Mouse (Mus musculus): ENCODE results near the gene Trim67. TPM values are rescaled to one million over a fixed set of nuclear protein-coding genes. Genes with fewer than 3 reads are reported as not detected.

Gene Trim67
- polyA plus RNA-seq, 1 experiment from 2014 or later: 28.3 TPM

Other genes with a start within 250 kb of the Trim67 start
- 1.8 and 1.9 TPM in 2 replicates for gene Agt, start 223.4 kb upstream of the Trim67 start, polyA plus RNA-seq (2015; fragmentation: Nextera tagmentation; extraction: Ambion mirVana)
- 0.17 and 0.45 TPM in 2 replicates for gene Capn9, start 217.0 kb upstream of the Trim67 start, polyA plus RNA-seq (2015; fragmentation: Nextera tagmentation; extraction: Ambion mirVana)
- gene 2310022B05Rik, start 129.7 kb upstream of the Trim67 start, polyA plus RNA-seq (2015; fragmentation: Nextera tagmentation; extraction: Ambion mirVana): 15.4 and 16.1 TPM in 2 replicates
- 57.5 and 62.9 TPM in 2 replicates for gene Ttc13, start 71.1 kb upstream of the Trim67 start, polyA plus RNA-seq (2015; fragmentation: Nextera tagmentation; extraction: Ambion mirVana)
- 28.2 and 30.6 TPM in 2 replicates for gene Arv1, start 71.0 kb upstream of the Trim67 start, polyA plus RNA-seq (2015; fragmentation: Nextera tagmentation; extraction: Ambion mirVana)
- 3.8 and 5.1 TPM in 2 replicates for gene Fam89a, start 41.3 kb upstream of the Trim67 start, polyA plus RNA-seq (2015; fragmentation: Nextera tagmentation; extraction: Ambion mirVana)
- gene Gnpat, start 69.9 kb downstream of the Trim67 start, polyA plus RNA-seq (2015; fragmentation: Nextera tagmentation; extraction: Ambion mirVana): 67.3 and 77.7 TPM in 2 replicates
- gene 2810004N23Rik, start 70.0 kb downstream of the Trim67 start, polyA plus RNA-seq (2015; fragmentation: Nextera tagmentation; extraction: Ambion mirVana): 22.0 and 26.7 TPM in 2 replicates
- gene Exoc8, start 104.6 kb downstream of the Trim67 start, polyA plus RNA-seq (2015; fragmentation: Nextera tagmentation; extraction: Ambion mirVana): 12.2 and 12.7 TPM in 2 replicates
- 7.3 and 8.1 TPM in 2 replicates for gene Sprtn, start 104.8 kb downstream of the Trim67 start, polyA plus RNA-seq (2015; fragmentation: Nextera tagmentation; extraction: Ambion mirVana)
- 15.7 and 16.4 TPM in 2 replicates for gene Egln1, start 156.2 kb downstream of the Trim67 start, polyA plus RNA-seq (2015; fragmentation: Nextera tagmentation; extraction: Ambion mirVana)
- gene Tsnax, start 219.9 kb downstream of the Trim67 start, polyA plus RNA-seq (2015; fragmentation: Nextera tagmentation; extraction: Ambion mirVana): 176 and 192 TPM in 2 replicates